Mouse (Mus musculus): Measurements from ENCODE around the gene Inpp4b.

- no peak for TF ChIP-seq CTCF (IDR thresholded peaks at IDR 0.05; ENCODE audit: extremely low read depth, insufficient read length, insufficient replicate concordance, low read depth, low read length)
- no peak for TF ChIP-seq POLR2A (IDR thresholded peaks at IDR 0.05; ENCODE audit: low read depth, low read length)
Measured at GRCm38 (mm10) chr8:81996823-81997222, 654.5 kb downstream of the Inpp4b start.

Measured in small intestine, adult 2 months (tissue).